ENCODE assay signal across 8 mouse cellular contexts in genomic region chr8:20378786-20379649, GRCm38 (mm10). TPM values are rescaled to one million over a fixed set of nuclear protein-coding genes. Genes with fewer than 3 reads are reported as not detected.
A peak's percentile ranks its signal among the peaks of the same experiment; 100 is the strongest.
DNase-seq lines count a peak whose midpoint lies in the region; ATAC-seq and TF ChIP-seq lines count a peak whose summit lies in the region.
"Not testable (repeated sequence)": the region's sequence is repeated elsewhere in the genome, so short reads cannot be mapped to it uniquely, and the experiment has no call there.

No protein-coding gene starts in this region.

- not testable (repeated sequence) for H3K9me3 ChIP-seq in forebrain, embryonic 16.5 days (ENCODE audit: control insufficient read depth, low read length); heart, embryonic 16.5 days (replicated peaks; ENCODE audit: control insufficient read depth, low read length); limb, embryonic 13.5 days

- H3K4me1 ChIP-seq in forebrain, embryonic 16.5 days (replicated peaks; ENCODE audit: control insufficient read depth, insufficient read depth, low read length); heart, embryonic 16.5 days (ENCODE audit: control insufficient read depth, insufficient read depth, low read length); kidney, adult 2 months (ENCODE audit: control insufficient read depth, insufficient read depth, low read length); limb, embryonic 13.5 days: not testable (repeated sequence)

- not testable (repeated sequence) for TF ChIP-seq POLR2A in kidney, adult 2 months (IDR thresholded peaks at IDR 0.05; ENCODE audit: low read depth, low read length)

- peak; percentile 29 for DNase-seq in cerebellum, adult 11-12 months
- DNase-seq in kidney, adult 2 months: peak; percentile 47
- DNase-seq in spleen, postnatal 10 days (ENCODE audit: low spot score in 2 of 2): peak; percentile 41 to 48
- peak; percentile 25 to 45 for DNase-seq in urinary bladder, postnatal 36 days (ENCODE audit: low spot score in 2 of 2)

- not testable (repeated sequence) for H3K4me2 ChIP-seq in forebrain, embryonic 16.5 days (ENCODE audit: low read length); heart, embryonic 16.5 days (ENCODE audit: low read depth, low read length); limb, embryonic 13.5 days (replicated peaks)

- not testable (repeated sequence) for H3K4me3 ChIP-seq in forebrain, embryonic 16.5 days (replicated peaks; ENCODE audit: low read length); heart, embryonic 16.5 days (ENCODE audit: low read length); kidney, adult 2 months (ENCODE audit: insufficient read depth, low read depth, low read length); limb, embryonic 13.5 days

- H3K27me3 ChIP-seq in forebrain, embryonic 16.5 days (replicated peaks; ENCODE audit: control insufficient read depth, insufficient read depth, low read length); heart, embryonic 16.5 days (ENCODE audit: control insufficient read depth, insufficient read depth, low read length); kidney, adult 2 months (replicated peaks; ENCODE audit: control insufficient read depth, insufficient read depth, low read length); limb, embryonic 13.5 days: not testable (repeated sequence)

- WGBS in forebrain, embryonic 16.5 days: 81% methylated on average over 4 of the region's 8 CpGs
- WGBS in heart, embryonic 16.5 days: 68% methylated on average over 3 of the region's 8 CpGs
- 83% methylated on average over 4 of the region's 8 CpGs for WGBS in kidney, adult 2 months
- 86% methylated on average over 4 of the region's 8 CpGs for WGBS in limb, embryonic 13.5 days

- not testable (repeated sequence) for TF ChIP-seq CTCF in kidney, adult 2 months (conservative IDR thresholded peaks at IDR 0.05; ENCODE audit: insufficient read depth, insufficient read length, low read depth, low read length)

- not testable (repeated sequence) for H3K9ac ChIP-seq in forebrain, embryonic 16.5 days (replicated peaks; ENCODE audit: low read depth, low read length); heart, embryonic 16.5 days (ENCODE audit: low read length); limb, embryonic 13.5 days

- H3K27ac ChIP-seq in forebrain, embryonic 16.5 days (ENCODE audit: low read length); heart, embryonic 16.5 days (ENCODE audit: low read length); kidney, adult 2 months (ENCODE audit: insufficient read depth, low read depth, low read length); limb, embryonic 13.5 days: not testable (repeated sequence)

- not testable (repeated sequence) for H3K36me3 ChIP-seq in forebrain, embryonic 16.5 days (ENCODE audit: control insufficient read depth, insufficient read depth); heart, embryonic 16.5 days (ENCODE audit: control insufficient read depth, insufficient read depth); kidney, adult 2 months (ENCODE audit: control insufficient read depth, insufficient read depth, low read length); limb, embryonic 13.5 days

- ATAC-seq in forebrain, embryonic 16.5 days: peak; percentile 49
- ATAC-seq in heart, embryonic 16.5 days (replicated peaks; ENCODE audit: extremely low read depth, insufficient read depth, low FRiP score): peak; percentile 60
- peak; percentile 80 for ATAC-seq in limb, embryonic 13.5 days (ENCODE audit: low FRiP score, low read depth)
- ATAC-seq in megakaryocyte progenitor cell, adult 5-6 weeks (replicated peaks; ENCODE audit: poor library complexity): peak; percentile 52

RNA-seq across cellular contexts. Expression of gene Gm15319, which starts 16.0 kb away (rescaled TPM):
- polyA plus RNA-seq in forebrain, embryonic 16.5 days (2015; fragmentation: Nextera tagmentation; extraction: Ambion mirVana): 0.15 TPM in 1 of 2 replicates, not detected in the other
- polyA plus RNA-seq in heart, embryonic 16.5 days (2015; fragmentation: Nextera tagmentation; extraction: Ambion mirVana): not detected in 2 replicates
- polyA plus RNA-seq in kidney, adult 2 months (2012; rRNA removed): not detected in 2 replicates
- not detected in 2 replicates for polyA plus RNA-seq in limb, embryonic 13.5 days (2015; fragmentation: Nextera tagmentation; extraction: Ambion mirVana)
- not detected in 2 replicates for total RNA-seq in megakaryocyte progenitor cell, adult 5-6 weeks (2015)
- total RNA-seq in megakaryocyte progenitor cell, adult 5-6 weeks (2017): 0.10 TPM in 1 of 2 replicates, not detected in the other
